Mouse (Mus musculus) ZHBTc4 (cell line): ENCODE data around the gene Csmd2.

Experiments
- DNase-seq: peaks from one replicate; pipeline ENCODE4 v3.0.0-alpha.2; 2011; ENCODE audit warnings: low read depth, low spot score

Gene Csmd2

GRCm38 (mm10) chr4:128141161-128142101 lies 153.8 kb downstream of the Csmd2 start:
- no peak for DNase-seq

DNA sequence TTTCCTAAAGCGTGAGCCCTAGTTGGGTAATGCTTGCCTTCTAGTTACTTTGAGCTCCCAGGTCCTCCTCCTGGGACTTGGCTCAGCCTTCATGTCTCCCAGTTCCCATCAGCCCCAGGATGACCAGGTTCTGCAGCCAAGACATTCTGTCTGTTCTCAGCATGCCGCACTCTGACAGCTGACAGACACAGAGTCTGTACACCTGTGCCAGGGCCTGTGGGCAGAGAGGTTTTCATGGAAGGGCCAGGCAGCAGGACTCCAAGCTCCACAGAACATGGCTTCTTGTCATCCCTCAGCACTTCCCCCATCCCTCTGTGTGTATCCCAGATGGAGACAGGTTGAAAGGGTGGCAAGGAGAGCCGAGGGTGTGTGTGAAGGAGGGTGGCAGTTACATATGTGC lies 154.6 kb downstream of the Csmd2 start:
- DNase-seq, result no peak

DNA sequence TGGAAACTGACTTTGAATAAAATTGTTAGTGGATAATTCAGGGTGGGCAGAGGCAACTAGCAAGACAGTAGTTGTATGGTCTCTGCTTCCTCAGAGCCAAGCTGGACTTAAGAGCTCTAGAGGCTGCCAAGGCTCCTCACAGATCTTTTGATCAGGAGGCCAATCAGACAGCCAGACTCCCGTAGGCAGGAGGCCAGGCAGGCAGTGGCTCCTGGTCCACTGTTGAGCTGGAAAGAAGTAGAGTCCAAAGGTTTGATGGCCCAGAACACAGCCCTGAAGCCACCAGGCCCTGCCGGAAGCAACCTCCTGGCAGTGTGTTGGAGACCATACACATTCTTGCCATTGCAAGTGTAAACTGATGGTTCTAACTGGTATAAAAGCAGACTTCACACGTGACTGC lies 155.5 kb downstream of the Csmd2 start:
- DNase-seq, result no peak

- no peak for DNase-seq
Observed at GRCm38 (mm10) chr4:128149524-128149923, 161.9 kb downstream of the Csmd2 start.

- no peak for DNase-seq
Observed at GRCm38 (mm10) chr4:128152066-128152465, 164.4 kb downstream of the Csmd2 start.

GRCm38 (mm10) chr4:128153144-128153543 lies 165.5 kb downstream of the Csmd2 start:
- DNase-seq, result no peak

DNA sequence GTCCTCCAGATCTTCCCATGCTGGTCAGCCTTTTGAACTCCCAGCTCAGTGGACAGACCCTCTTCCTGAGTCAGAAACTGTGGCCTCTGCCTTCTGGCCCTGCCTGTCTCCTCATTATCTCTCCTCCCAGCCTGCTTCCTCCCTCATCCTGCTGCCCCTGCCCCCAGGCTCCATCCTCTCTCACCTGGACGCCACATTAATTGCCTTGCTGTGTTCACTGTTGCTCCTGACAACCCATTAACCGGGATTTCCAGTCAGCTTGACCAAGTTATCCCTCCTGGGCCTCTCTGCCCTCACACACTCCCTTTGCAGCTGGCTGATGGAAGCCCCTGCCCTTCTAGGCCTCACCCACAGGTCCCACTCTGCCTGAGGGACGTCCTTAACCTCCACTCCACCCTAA lies 167.6 kb downstream of the Csmd2 start:
- DNase-seq, result no peak

DNA sequence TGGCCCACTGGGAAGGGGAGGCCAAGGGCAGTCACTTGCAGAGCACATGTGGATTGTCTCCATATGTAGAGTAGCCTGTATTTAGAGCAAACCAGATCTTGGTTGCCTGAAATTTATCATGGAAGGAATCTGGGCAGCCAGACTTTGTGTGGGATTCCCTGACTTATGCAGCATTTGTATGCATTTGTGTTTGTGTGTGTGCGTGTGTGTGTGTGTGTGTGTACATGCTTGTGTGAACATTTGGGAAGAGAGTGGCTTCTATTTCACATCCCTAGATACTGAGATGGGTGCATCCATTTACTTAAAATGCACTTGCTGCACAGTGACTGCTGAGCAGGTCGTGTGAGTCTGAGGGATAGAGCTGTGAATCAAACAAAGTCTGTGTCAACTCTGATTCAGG lies 173.0 kb downstream of the Csmd2 start:
- no peak for DNase-seq

GRCm38 (mm10) chr4:128170181-128170580 lies 182.5 kb downstream of the Csmd2 start:
- DNase-seq, result no peak

DNA sequence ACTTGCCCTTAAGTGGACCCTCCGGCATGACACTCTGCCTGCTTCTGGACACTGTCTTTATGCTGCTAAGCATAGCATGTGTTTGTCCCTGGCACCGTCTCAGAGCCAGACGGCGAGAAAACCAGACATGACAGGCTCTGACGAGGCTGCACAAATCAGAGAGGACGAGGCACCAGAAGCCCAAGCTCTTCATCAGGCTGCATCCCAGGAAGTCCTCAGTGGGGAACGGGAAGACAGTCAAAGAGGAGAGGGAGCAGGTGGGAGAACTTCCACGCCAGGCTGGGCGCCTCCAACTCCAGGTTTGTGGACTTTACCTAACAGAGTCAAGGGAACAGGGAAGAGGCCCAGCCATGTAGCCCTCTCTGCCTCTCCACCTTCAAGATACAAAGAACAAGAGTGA lies 183.6 kb downstream of the Csmd2 start:
- DNase-seq, result no peak

- no peak for DNase-seq
Observed at GRCm38 (mm10) chr4:128171701-128172100, 184.0 kb downstream of the Csmd2 start.

- DNase-seq, result no peak
Observed at GRCm38 (mm10) chr4:128178974-128179373, 191.3 kb downstream of the Csmd2 start.

GRCm38 (mm10) chr4:128179581-128179980 lies 191.9 kb downstream of the Csmd2 start:
- DNase-seq, result peak; percentile 11

DNA sequence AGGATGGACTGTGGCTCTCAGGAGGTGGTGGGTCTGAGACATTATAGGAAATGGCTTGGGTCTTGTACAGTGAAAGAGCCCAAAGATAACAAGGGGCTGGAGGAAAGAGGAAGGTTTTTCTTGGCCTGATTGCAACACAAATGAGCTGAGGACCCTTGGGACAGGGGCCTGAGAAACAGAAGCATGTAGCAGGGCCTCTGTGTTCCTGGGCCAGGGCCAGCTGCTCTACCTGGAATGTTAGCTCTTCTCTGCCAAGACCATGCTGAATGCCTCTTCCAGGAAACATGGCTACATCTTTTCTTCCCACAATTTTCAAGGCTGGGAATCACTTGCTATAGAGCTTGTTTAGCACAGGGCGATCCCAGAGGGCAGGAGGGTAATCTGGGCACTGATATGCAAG lies 197.1 kb downstream of the Csmd2 start:
- no peak for DNase-seq

GRCm38 (mm10) chr4:128194454-128194853 lies 206.8 kb downstream of the Csmd2 start:
- no peak for DNase-seq

DNA sequence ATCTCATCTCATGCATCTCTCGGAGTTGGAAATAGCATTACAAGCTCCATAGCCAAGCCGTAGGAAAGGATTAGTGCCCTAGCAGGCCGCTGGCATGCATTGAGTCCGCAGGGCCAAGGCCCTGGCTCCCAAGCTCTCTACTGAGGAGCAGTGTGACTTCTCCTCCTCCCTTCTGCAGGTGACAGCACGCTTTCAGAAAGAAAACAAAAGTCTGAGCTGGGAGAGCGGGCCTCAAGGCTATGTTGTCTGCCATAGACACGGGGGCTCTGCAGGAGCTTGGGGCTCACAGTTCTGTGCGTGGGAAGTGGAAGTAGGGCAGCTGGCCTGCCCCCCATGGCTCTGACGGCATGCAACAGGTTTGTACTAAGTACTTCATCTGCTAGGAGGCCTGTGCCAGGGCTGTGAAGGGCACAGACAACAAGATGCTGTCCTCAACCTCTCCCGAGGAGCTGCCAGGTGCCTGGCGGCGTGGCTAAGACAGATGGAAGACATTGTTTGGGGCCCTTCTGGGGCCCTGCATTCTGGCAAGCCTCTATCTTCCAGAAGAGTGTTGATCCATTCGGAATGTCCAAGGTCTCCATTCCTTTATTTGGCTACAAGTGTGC lies 230.4 kb downstream of the Csmd2 start:
- peak; percentile 7 for DNase-seq

DNA sequence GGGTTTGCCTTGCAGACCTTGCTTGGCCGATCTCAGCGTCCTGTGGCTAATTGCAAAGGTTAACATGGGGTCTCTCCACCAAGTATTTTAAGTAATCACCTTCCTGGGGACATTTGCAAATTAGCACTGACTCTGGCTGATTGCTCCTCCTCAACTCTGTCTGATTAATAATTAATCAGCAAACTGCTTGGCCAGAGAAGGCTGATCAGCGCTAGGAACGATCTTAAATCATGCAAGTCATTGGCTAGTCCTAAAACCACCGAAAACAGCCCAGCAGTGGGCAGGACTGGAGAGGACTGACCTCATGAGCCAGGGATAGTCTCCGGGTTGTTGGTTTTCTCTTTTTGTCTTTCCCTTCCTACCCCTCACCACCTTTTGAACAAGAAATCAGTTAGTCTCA lies 236.8 kb downstream of the Csmd2 start:
- no peak for DNase-seq

DNA sequence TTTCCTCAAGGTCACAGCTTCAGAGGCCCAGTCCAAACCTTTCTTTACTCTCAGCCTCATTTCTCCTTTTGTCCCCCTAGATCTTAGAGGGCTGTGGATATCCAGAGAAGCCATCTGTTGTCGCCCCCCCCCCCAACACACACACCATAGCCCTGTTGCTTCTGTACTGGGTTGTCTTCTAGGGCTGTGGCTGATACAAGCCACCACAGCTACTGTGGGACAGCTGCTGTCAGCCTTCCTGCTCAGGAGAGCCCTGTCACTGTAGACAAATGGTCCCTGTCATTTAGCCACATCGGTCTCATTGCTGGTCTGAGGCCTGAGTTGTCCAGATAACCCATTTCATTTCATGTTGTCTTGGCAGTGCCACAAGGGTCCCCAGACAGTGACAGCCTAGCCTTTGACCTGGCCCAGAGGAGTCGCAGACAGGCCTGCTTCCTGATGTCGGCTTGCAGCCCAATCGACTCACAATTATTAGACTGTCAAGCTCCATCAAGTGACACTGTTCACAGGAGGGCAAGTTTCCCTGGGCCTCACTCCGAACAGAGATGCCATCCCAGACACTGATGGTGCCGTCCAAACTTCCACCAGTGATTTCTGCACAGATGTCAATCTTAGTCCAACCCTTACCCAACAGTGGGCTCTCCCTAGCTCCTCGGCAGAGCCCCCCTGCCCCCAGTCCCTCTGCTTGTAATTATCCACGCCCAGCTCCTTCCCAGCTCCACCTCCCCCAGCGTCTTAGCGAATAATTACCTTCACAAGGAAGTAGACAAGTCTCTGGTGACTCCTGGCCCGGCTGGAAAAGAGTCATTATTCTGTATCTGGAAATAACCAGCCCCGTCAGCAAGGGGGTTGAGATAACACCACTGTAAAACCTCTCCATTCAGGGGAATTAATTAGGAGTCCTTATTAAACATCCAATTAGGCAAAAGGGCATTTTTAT lies 240.0 kb downstream of the Csmd2 start:
- no peak for DNase-seq

GRCm38 (mm10) chr4:128233458-128233857 lies 245.8 kb downstream of the Csmd2 start:
- DNase-seq, result no peak

- DNase-seq, result no peak
Observed at GRCm38 (mm10) chr4:128239113-128239512, 251.5 kb downstream of the Csmd2 start.

- no peak for DNase-seq
Observed at GRCm38 (mm10) chr4:128241075-128241853, 253.6 kb downstream of the Csmd2 start.
